Mouse (Mus musculus) heart, embryonic 16.5 days (tissue): ENCODE measurements around the gene Coro2a. TPM values are rescaled to one million over a fixed set of nuclear protein-coding genes. Genes with fewer than 3 reads are reported as not detected.

Experiments
- ATAC-seq: fragments of 200-750 bp; cut with Nextera tagmentation; replicated peaks from 2 replicates; pipeline ENCODE4 v1.8.0; 2017; ENCODE audit warnings: moderate number of reproducible peaks; ENCODE audit not compliant: insufficient read depth, low FRiP score; ENCODE audit errors: extremely low read depth
- H3K27ac ChIP-seq: fragments of 300-500 bp; sonication (generic); 2 replicates; pipeline ENCODE4 v1.5.1; 2014; ENCODE audit warnings: mild to moderate bottlenecking, low read length, control low read depth, moderate library complexity
- H3K27me3 ChIP-seq: fragments of 300-500 bp; sonication (generic); 2 replicates; pipeline ENCODE4 v1.6.1; 2014; ENCODE audit warnings: low read length, mixed read lengths; ENCODE audit not compliant: control insufficient read depth, insufficient read depth
- H3K36me3 ChIP-seq: fragments of 300-500 bp; sonication (generic); 2 replicates; pipeline ENCODE4 v1.6.1; 2014; ENCODE audit not compliant: control insufficient read depth, insufficient read depth
- H3K4me1 ChIP-seq: fragments of 300-500 bp; sonication (generic); 2 replicates; pipeline ENCODE4 v1.6.1; 2014; ENCODE audit warnings: low read length, mixed read lengths; ENCODE audit not compliant: control insufficient read depth, insufficient read depth
- H3K4me2 ChIP-seq: fragments of 300-500 bp; sonication (generic); 2 replicates; pipeline ENCODE4 v1.6.1; 2014; ENCODE audit warnings: low read depth, mild to moderate bottlenecking, control low read depth, low read length
- H3K4me3 ChIP-seq: fragments of 300-500 bp; sonication (generic); 2 replicates; pipeline ENCODE4 v1.5.1; 2014; ENCODE audit warnings: mild to moderate bottlenecking, control low read depth, low read length
- H3K9ac ChIP-seq: fragments of 300-500 bp; sonication (generic); 2 replicates; pipeline ENCODE4 v1.6.1; 2014; ENCODE audit warnings: low read length, control low read depth
- H3K9me3 ChIP-seq: fragments of 300-500 bp; sonication (generic); replicated peaks from 2 replicates; pipeline ENCODE4 v1.6.1; 2016; ENCODE audit warnings: low read length; ENCODE audit not compliant: control insufficient read depth
- WGBS: fragments of 180-500 bp; shearing (Covaris S2); extraction: QIAGEN DNeasy Blood & Tissue Kit; methylation state at CpG from one replicate; pipeline ENCODE4 v1.1.7; 2014; 5-methylcytosine and 5-hydroxymethylcytosine counted together
- polyA plus RNA-seq: library from polyadenylated mRNA; unstranded; fragments of >200 nt; fragmentation: Nextera tagmentation; extraction: Ambion mirVana; gene quantifications from 2 replicates; pipeline ENCODE4 v1.2.1, GENCODE M21; 2015

Gene Coro2a
- polyA plus RNA-seq, 1 experiment from 2014 or later, result 7.1 TPM

DNA sequence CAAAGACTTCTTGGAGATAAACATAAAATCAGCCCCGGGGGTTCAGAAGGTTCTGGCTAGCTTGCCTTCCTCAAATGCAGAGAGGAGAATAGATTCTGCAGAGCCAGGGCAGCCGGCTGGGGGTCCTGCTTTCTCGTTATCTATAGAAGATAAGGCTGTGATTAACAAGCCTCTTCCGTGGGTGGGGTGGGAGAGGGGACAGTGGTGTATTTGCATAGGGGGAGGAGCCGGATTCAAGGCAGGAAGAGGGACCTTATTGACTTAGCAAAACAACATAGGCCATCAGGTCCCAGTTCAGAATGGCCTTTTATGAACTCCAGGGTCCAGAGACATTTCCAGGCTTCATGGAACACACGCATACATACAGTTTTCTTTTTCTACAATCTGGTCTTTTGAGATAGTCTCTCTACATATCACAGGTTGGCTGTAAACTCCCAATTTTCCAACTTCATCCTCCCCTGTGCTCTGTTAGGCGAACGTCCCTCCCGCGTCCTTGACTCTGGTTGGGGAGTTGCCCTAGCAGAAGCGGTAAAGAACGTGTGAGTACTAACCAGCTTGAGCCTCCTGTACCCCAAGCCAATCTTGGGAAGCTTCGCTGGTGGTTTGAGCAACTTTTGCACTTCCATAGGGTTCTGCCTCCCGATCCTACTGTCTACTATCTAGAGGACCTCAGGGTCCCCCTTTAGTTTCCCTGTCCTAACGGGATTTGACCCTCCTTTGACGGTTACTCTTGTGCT is 66.7 kb downstream of the Coro2a start:
- peaks cover 8% of the 10 kb centered on the region; the same call in 1 of the 2 replicates for H3K4me1 ChIP-seq
- H3K27me3 ChIP-seq, result peaks cover 63% of the 10 kb centered on the region
- no peaks in the 10 kb centered on the region for H3K36me3 ChIP-seq
- H3K27ac ChIP-seq, result no peak overlapping the region
- H3K4me3 ChIP-seq, result peak overlapping the region; percentile 72
- H3K9ac ChIP-seq, result peak overlapping the region; percentile 69
- ATAC-seq, result no peak
- H3K4me2 ChIP-seq, result peak overlapping the region; percentile 73
- no peaks in the 10 kb centered on the region for H3K9me3 ChIP-seq
- 7% methylated on average over 16 of the region's 16 CpGs for WGBS

- peaks cover 54% of the 10 kb centered on the region for H3K27me3 ChIP-seq
- H3K4me3 ChIP-seq, result peak overlapping the region; percentile 72
- H3K9ac ChIP-seq, result peak overlapping the region; percentile 56; the same call in 1 of the 2 replicates
- 9% methylated on average over 29 of the region's 29 CpGs for WGBS
- H3K4me1 ChIP-seq, result peaks cover 8% of the 10 kb centered on the region; the same call in 1 of the 2 replicates
- peak overlapping the region; percentile 73 for H3K4me2 ChIP-seq
- no peak overlapping the region for H3K27ac ChIP-seq
- no peak for ATAC-seq
- H3K9me3 ChIP-seq, result no peaks in the 10 kb centered on the region
- H3K36me3 ChIP-seq, result no peaks in the 10 kb centered on the region
These were observed 67.9 kb downstream of the Coro2a start for GRCm38 (mm10) chr4:46533934-46534720.

- Histone ChIP-seq H3K9ac (no peak overlapping the region), H3K4me2 (no peak overlapping the region), H3K4me3 (no peak overlapping the region), H3K36me3 (no peaks in the 10 kb centered on the region), H3K4me1 (peaks cover 8% of the 10 kb centered on the region; the same call in 1 of the 2 replicates), H3K27ac (no peak overlapping the region), H3K9me3 (no peaks in the 10 kb centered on the region), H3K27me3 (peaks cover 47% of the 10 kb centered on the region)
- no peak for ATAC-seq
- 67% methylated on average over 7 of the region's 7 CpGs for WGBS
These were observed 69.1 kb downstream of the Coro2a start for GRCm38 (mm10) chr4:46532926-46533325.

DNA sequence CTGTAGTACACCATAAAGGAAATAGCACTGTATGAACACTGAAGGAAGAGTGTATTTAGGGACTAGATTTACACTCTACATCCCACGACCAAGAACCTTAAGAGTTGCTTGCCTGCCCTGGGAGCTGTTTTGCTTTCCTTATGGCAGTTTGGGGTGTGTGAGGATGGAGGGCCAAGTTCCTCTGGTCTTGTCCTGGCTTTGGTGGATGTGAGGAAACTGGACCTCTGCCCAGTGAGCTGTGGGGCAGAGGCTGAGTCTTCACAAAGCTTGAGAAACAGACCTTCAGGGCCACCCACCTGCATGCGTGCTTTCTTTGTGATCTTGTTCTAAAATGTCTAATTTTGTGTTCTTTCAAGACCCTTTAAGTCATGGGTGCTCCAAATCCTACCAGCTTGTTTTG is 69.5 kb downstream of the Coro2a start:
- no peak overlapping the region for H3K9ac ChIP-seq
- no peak for ATAC-seq
- no peak overlapping the region for H3K4me2 ChIP-seq
- peaks cover 8% of the 10 kb centered on the region for H3K4me1 ChIP-seq
- H3K27me3 ChIP-seq, result peaks cover 43% of the 10 kb centered on the region
- no peaks in the 10 kb centered on the region for H3K36me3 ChIP-seq
- no peak overlapping the region for H3K4me3 ChIP-seq
- H3K9me3 ChIP-seq, result no peaks in the 10 kb centered on the region
- no peak overlapping the region for H3K27ac ChIP-seq
- 78% methylated on average over 2 of the region's 2 CpGs for WGBS

DNA sequence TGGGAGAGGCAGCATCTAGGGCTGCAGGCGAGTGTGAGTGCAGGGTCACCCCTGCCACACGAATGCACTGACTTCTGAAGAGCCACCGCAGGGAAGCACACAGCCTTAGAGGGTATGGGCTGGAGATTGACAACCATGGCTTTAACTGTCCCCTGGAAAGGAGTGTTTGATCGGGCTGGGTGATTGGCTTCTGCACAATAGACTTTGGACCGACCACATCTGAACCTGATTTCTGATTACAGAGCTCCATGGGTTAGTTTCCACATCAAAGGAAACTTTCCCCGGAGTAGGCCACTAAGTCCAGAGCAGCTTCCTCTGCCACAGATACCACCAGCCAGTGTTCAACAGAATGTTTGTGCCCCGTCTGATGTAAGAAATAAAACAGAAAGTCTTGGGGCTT is 72.3 kb downstream of the Coro2a start:
- peaks cover 19% of the 10 kb centered on the region for H3K27me3 ChIP-seq
- no peak overlapping the region for H3K4me3 ChIP-seq
- H3K4me2 ChIP-seq, result no peak overlapping the region
- no peaks in the 10 kb centered on the region for H3K9me3 ChIP-seq
- no peak overlapping the region for H3K9ac ChIP-seq
- no peak for ATAC-seq
- WGBS, result 56% methylated on average over 7 of the region's 7 CpGs
- H3K4me1 ChIP-seq, result peaks cover 9% of the 10 kb centered on the region
- H3K36me3 ChIP-seq, result no peaks in the 10 kb centered on the region
- no peak overlapping the region for H3K27ac ChIP-seq

- H3K4me1 ChIP-seq, result peaks cover 5% of the 10 kb centered on the region
- H3K27ac ChIP-seq, result no peak overlapping the region
- H3K4me2 ChIP-seq, result peak overlapping the region; percentile 83
- 3% methylated on average over 7 of the region's 7 CpGs for WGBS
- peak overlapping the region; percentile 70 for H3K9ac ChIP-seq
- no peaks in the 10 kb centered on the region for H3K36me3 ChIP-seq
- peaks cover 16% of the 10 kb centered on the region for H3K27me3 ChIP-seq
- H3K4me3 ChIP-seq, result peak overlapping the region; percentile 50
- peak; percentile 73; the same call in 1 of the 2 replicates for ATAC-seq
- no peaks in the 10 kb centered on the region for H3K9me3 ChIP-seq
These were observed 74.5 kb downstream of the Coro2a start for GRCm38 (mm10) chr4:46527558-46527926.

GRCm38 (mm10) chr4:46526798-46527557 is 75.0 kb downstream of the Coro2a start:
- Histone ChIP-seq H3K27ac (no peak overlapping the region), H3K4me1 (peaks cover 5% of the 10 kb centered on the region), H3K9me3 (peaks cover 3% of the 10 kb centered on the region), H3K4me2 (peak overlapping the region; percentile 83), H3K9ac (peak overlapping the region; percentile 70), H3K36me3 (no peaks in the 10 kb centered on the region), H3K27me3 (peaks cover 13% of the 10 kb centered on the region), H3K4me3 (peak overlapping the region; percentile 50)
- ATAC-seq, result 0 out of 2 replicates have a peak, but pooled peaks have one; percentile 37
- 25% methylated on average over 17 of the region's 17 CpGs for WGBS

- peaks cover 10% of the 10 kb centered on the region; the same call in 1 of the 2 replicates for H3K27me3 ChIP-seq
- no peak overlapping the region for H3K9ac ChIP-seq
- H3K27ac ChIP-seq, result no peak overlapping the region
- peaks cover 8% of the 10 kb centered on the region for H3K4me1 ChIP-seq
- H3K4me3 ChIP-seq, result no peak overlapping the region
- no peak for ATAC-seq
- WGBS, result 89% methylated on average over 3 of the region's 3 CpGs
- no peak overlapping the region for H3K4me2 ChIP-seq
- H3K9me3 ChIP-seq, result peaks cover 5% of the 10 kb centered on the region
- H3K36me3 ChIP-seq, result no peaks in the 10 kb centered on the region
These were observed 75.8 kb downstream of the Coro2a start for GRCm38 (mm10) chr4:46526226-46526625.
